Mouse (Mus musculus) heart, embryonic 16.5 days (tissue): ENCODE measurements around the gene Dpep3. TPM values are rescaled to one million over a fixed set of nuclear protein-coding genes. Genes with fewer than 3 reads are reported as not detected.
"Not testable (repeated sequence)": the region's sequence is repeated elsewhere in the genome, so short reads cannot be mapped to it uniquely, and the experiment has no call there.

Experiments
- ATAC-seq: fragments of 200-750 bp; cut with Nextera tagmentation; replicated peaks from 2 replicates; pipeline ENCODE4 v1.8.0; 2017; ENCODE audit warnings: moderate number of reproducible peaks; ENCODE audit not compliant: insufficient read depth, low FRiP score; ENCODE audit errors: extremely low read depth
- H3K27ac ChIP-seq: fragments of 300-500 bp; sonication (generic); 2 replicates; pipeline ENCODE4 v1.5.1; 2014; ENCODE audit warnings: mild to moderate bottlenecking, low read length, control low read depth, moderate library complexity
- H3K27me3 ChIP-seq: fragments of 300-500 bp; sonication (generic); 2 replicates; pipeline ENCODE4 v1.6.1; 2014; ENCODE audit warnings: low read length, mixed read lengths; ENCODE audit not compliant: control insufficient read depth, insufficient read depth
- H3K36me3 ChIP-seq: fragments of 300-500 bp; sonication (generic); 2 replicates; pipeline ENCODE4 v1.6.1; 2014; ENCODE audit not compliant: control insufficient read depth, insufficient read depth
- H3K4me1 ChIP-seq: fragments of 300-500 bp; sonication (generic); 2 replicates; pipeline ENCODE4 v1.6.1; 2014; ENCODE audit warnings: low read length, mixed read lengths; ENCODE audit not compliant: control insufficient read depth, insufficient read depth
- H3K4me2 ChIP-seq: fragments of 300-500 bp; sonication (generic); 2 replicates; pipeline ENCODE4 v1.6.1; 2014; ENCODE audit warnings: low read depth, mild to moderate bottlenecking, control low read depth, low read length
- H3K4me3 ChIP-seq: fragments of 300-500 bp; sonication (generic); 2 replicates; pipeline ENCODE4 v1.5.1; 2014; ENCODE audit warnings: mild to moderate bottlenecking, control low read depth, low read length
- H3K9ac ChIP-seq: fragments of 300-500 bp; sonication (generic); 2 replicates; pipeline ENCODE4 v1.6.1; 2014; ENCODE audit warnings: low read length, control low read depth
- H3K9me3 ChIP-seq: fragments of 300-500 bp; sonication (generic); replicated peaks from 2 replicates; pipeline ENCODE4 v1.6.1; 2016; ENCODE audit warnings: low read length; ENCODE audit not compliant: control insufficient read depth
- WGBS: fragments of 180-500 bp; shearing (Covaris S2); extraction: QIAGEN DNeasy Blood & Tissue Kit; methylation state at CpG from one replicate; pipeline ENCODE4 v1.1.7; 2014; 5-methylcytosine and 5-hydroxymethylcytosine counted together
- polyA plus RNA-seq: library from polyadenylated mRNA; unstranded; fragments of >200 nt; fragmentation: Nextera tagmentation; extraction: Ambion mirVana; gene quantifications from 2 replicates; pipeline ENCODE4 v1.2.1, GENCODE M21; 2015

Gene Dpep3
- not detected in 2 replicates for polyA plus RNA-seq

DNA sequence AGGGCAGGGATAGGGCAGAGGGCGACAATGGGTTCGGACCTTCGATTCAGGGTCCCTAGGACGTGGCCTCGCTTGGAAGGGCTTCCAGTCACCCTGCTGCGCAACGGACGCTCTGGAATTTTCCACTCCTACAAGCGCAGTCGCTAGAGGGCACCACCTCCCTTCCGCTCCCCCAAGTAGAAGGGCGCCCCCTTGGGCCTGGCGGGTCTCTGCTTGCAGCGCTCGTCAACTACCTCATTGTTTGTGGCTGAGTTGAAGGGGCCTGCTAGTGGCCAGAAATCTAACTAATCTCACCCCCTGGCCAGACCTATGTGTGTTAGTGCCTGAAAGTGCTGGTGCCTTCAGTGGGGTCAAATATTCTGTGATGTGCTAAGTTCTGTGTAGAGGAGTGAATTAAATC, at the start of gene Dpep3:
TSS of gene Dpep3 (minus strand) at position 105 of the 400 bp plus-strand sequence.
- Histone ChIP-seq H3K27me3 (no peaks in the 10 kb centered on the region), H3K4me2 (no peak within 1 kb of the TSS), H3K9me3 (no peaks in the 10 kb centered on the region), H3K27ac (no peak within 1 kb of the TSS), H3K9ac (no peak within 1 kb of the TSS), H3K4me3 (no peak within 1 kb of the TSS), H3K36me3 (no peaks in the 10 kb centered on the region), H3K4me1 (no peaks in the 10 kb centered on the region)
- ATAC-seq = no peak
- WGBS = 89% methylated on average over 15 of the region's 15 CpGs

- no peaks in the 10 kb centered on the region; the same call in 1 of the 2 replicates for H3K36me3 ChIP-seq
- H3K9ac ChIP-seq = no peak overlapping the region
- H3K4me2 ChIP-seq = no peak overlapping the region
- no peak overlapping the region for H3K4me3 ChIP-seq
- no peaks in the 10 kb centered on the region for H3K27me3 ChIP-seq
- H3K4me1 ChIP-seq = no peaks in the 10 kb centered on the region
- no peaks in the 10 kb centered on the region for H3K9me3 ChIP-seq
- H3K27ac ChIP-seq = no peak overlapping the region
- no peak for ATAC-seq
Observed at GRCm38 (mm10) chr8:106022483-106022882, 43.3 kb upstream of the Dpep3 start.

GRCm38 (mm10) chr8:106018039-106018438, 38.8 kb upstream of the Dpep3 start:
- H3K4me1 ChIP-seq = no peaks in the 10 kb centered on the region
- no peaks in the 10 kb centered on the region for H3K9me3 ChIP-seq
- WGBS = 59% methylated on average over 3 of the region's 3 CpGs
- no peak overlapping the region for H3K9ac ChIP-seq
- no peak overlapping the region for H3K27ac ChIP-seq
- H3K4me2 ChIP-seq = no peak overlapping the region
- no peak overlapping the region for H3K4me3 ChIP-seq
- no peak for ATAC-seq
- H3K36me3 ChIP-seq = no peaks in the 10 kb centered on the region; the same call in 1 of the 2 replicates
- H3K27me3 ChIP-seq = no peaks in the 10 kb centered on the region

- H3K9me3 ChIP-seq = no peaks in the 10 kb centered on the region
- H3K4me2 ChIP-seq = no peak overlapping the region
- no peaks in the 10 kb centered on the region for H3K27me3 ChIP-seq
- H3K9ac ChIP-seq = no peak overlapping the region
- H3K4me1 ChIP-seq = no peaks in the 10 kb centered on the region; the same call in 1 of the 2 replicates
- no peaks in the 10 kb centered on the region; the same call in 1 of the 2 replicates for H3K36me3 ChIP-seq
- H3K27ac ChIP-seq = no peak overlapping the region
- H3K4me3 ChIP-seq = no peak overlapping the region
- no peak for ATAC-seq
- 79% methylated on average over 7 of the region's 7 CpGs for WGBS
Observed at GRCm38 (mm10) chr8:106017130-106017529, 37.9 kb upstream of the Dpep3 start.

DNA sequence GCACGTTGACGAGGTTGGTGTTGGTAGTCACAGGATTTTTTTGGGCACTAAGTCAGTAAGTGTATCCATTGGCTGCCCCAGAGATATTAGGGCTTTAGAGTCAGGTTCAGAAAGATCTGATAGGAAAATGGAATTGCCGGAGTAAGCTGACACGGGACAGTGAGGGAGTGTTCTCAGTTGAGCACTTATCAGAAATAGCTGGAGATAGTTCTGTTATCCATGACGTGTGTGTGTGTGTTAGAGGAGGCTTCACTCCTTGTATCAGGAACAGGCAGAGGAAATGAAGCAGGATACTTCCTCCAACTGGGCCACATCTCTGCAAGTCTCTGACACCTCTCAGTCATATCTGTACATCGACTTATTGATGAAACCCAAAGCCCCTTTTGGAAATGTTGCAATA, 37.1 kb upstream of the Dpep3 start:
- ATAC-seq = no peak
- WGBS = 76% methylated on average over 6 of the region's 6 CpGs
- H3K4me2 ChIP-seq = no peak overlapping the region
- no peaks in the 10 kb centered on the region for H3K27me3 ChIP-seq
- no peak overlapping the region for H3K27ac ChIP-seq
- H3K9me3 ChIP-seq = no peaks in the 10 kb centered on the region
- H3K4me3 ChIP-seq = no peak overlapping the region
- H3K4me1 ChIP-seq = peaks cover 5% of the 10 kb centered on the region; the same call in 1 of the 2 replicates
- H3K36me3 ChIP-seq = no peaks in the 10 kb centered on the region; the same call in 1 of the 2 replicates
- no peak overlapping the region for H3K9ac ChIP-seq

DNA sequence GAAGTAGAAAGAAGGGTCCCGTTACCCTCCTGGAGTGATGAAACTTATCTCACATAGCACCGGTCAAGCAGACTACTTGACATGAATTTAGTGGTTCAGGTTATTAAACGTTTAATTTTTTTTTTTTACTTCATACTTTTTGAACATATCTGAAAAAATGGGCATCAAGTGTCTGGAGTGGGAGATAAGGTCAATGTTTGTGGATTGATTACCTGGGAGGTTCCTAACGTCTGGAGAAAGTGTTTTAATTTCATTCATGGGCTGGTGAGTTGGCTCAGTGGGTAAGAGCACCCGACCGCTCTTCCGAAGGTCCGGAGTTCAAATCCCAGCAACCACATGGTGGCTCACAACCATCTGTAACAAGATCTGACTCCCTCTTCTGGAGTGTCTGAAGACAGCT, 33.0 kb upstream of the Dpep3 start:
- H3K9ac ChIP-seq, H3K36me3 ChIP-seq, H3K27me3 ChIP-seq, H3K27ac ChIP-seq, H3K9me3 ChIP-seq, ATAC-seq: not testable (repeated sequence)
- Histone ChIP-seq H3K4me3 (peak overlapping the region; percentile 93), H3K4me2 (peak overlapping the region; percentile 99), H3K4me1 (peaks cover 14% of the 10 kb centered on the region)
- WGBS = 75% methylated on average over 8 of the region's 8 CpGs

DNA sequence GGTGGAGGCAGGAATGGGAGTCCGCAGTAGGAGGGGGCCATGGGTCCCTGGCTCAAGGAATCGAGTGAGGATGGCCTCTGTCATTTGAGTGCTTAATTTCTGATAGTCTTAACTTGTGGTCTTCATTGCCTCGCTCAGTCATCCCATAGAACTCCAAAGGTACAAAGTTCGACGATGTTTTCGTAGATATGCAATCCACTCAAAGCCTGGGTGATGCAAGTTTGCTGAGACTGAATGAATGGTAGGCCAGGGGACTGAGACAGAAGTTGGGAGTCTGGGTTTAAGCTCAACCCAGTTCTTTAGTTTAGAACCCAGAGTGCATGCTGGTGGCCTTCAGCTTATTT, 32.4 kb upstream of the Dpep3 start, which contains the start of gene Ddx28:
TSS of gene Ddx28 (minus strand) at position 240 of the 344 bp plus-strand sequence.
- H3K36me3 ChIP-seq = no peaks in the 10 kb centered on the region
- peaks cover 14% of the 10 kb centered on the region for H3K4me1 ChIP-seq
- no peaks in the 10 kb centered on the region for H3K27me3 ChIP-seq
- H3K9me3 ChIP-seq = no peaks in the 10 kb centered on the region
- H3K9ac ChIP-seq = peak within 1 kb of the TSS; percentile 94
- under 1% methylated on average over 6 of the region's 6 CpGs for WGBS
- no peak for ATAC-seq
- H3K4me3 ChIP-seq = peak within 1 kb of the TSS; percentile 93
- peak within 1 kb of the TSS; percentile 99 for H3K4me2 ChIP-seq
- H3K27ac ChIP-seq = peak within 1 kb of the TSS; percentile 66; the same call in 1 of the 2 replicates

- H3K4me1 ChIP-seq = peaks cover 14% of the 10 kb centered on the region
- H3K4me2 ChIP-seq = peak overlapping the region; percentile 99
- ATAC-seq = peak; percentile 88
- H3K27me3 ChIP-seq = no peaks in the 10 kb centered on the region
- H3K9ac ChIP-seq = peak overlapping the region; percentile 94
- peak overlapping the region; percentile 93 for H3K4me3 ChIP-seq
- H3K9me3 ChIP-seq = no peaks in the 10 kb centered on the region
- 2% methylated on average over 70 of the region's 74 CpGs for WGBS
- H3K36me3 ChIP-seq = no peaks in the 10 kb centered on the region
- peak overlapping the region; percentile 66; the same call in 1 of the 2 replicates for H3K27ac ChIP-seq
Observed at GRCm38 (mm10) chr8:106010748-106011642, 31.8 kb upstream of the Dpep3 start.

GRCm38 (mm10) chr8:106007891-106008290, 28.7 kb upstream of the Dpep3 start:
- 58% methylated on average over 3 of the region's 3 CpGs for WGBS
- H3K4me2 ChIP-seq, H3K9ac ChIP-seq, H3K36me3 ChIP-seq, H3K4me3 ChIP-seq, H3K9me3 ChIP-seq, H3K27me3 ChIP-seq, H3K27ac ChIP-seq, ATAC-seq: not testable (repeated sequence)
- peaks cover 14% of the 10 kb centered on the region for H3K4me1 ChIP-seq
